Mouse (Mus musculus) MEL (cell line): ENCODE measurements around the gene Smchd1. TPM values are rescaled to one million over a fixed set of nuclear protein-coding genes. Genes with fewer than 3 reads are reported as not detected.
"Not testable (repeated sequence)": the region's sequence is repeated elsewhere in the genome, so short reads cannot be mapped to it uniquely, and the experiment has no call there.

Experiments used
- DNase-seq: peaks from one replicate; pipeline ENCODE4 v3.0.0; 2011; ENCODE audit warnings: low read depth, low spot score
- H3K27ac ChIP-seq: 2 replicates; pipeline ENCODE4 v1.5.1; 2012; ENCODE audit warnings: low read depth, mild to moderate bottlenecking, control low read depth, low read length, moderate library complexity; ENCODE audit not compliant: control insufficient read depth
- H3K27me3 ChIP-seq, 2 experiments: fragments of 150-350 bp in 1 of 2; sonication (generic) in 1 of 2; 2 replicates each; pipeline ENCODE4 v1.6.1; 2012; ENCODE audit warnings: low read length in 2 of 2, mild to moderate bottlenecking in 2 of 2, improper control_type of control experiment in 1 of 2, moderate library complexity in 1 of 2; ENCODE audit not compliant: insufficient read depth in 2 of 2, control insufficient read depth in 1 of 2
- H3K36me3 ChIP-seq, 2 experiments: 2 replicates each; pipeline ENCODE4 v1.6.1; 2012 to 2014; ENCODE audit warnings: low read length in 2 of 2, improper control_type of control experiment in 1 of 2, inconsistent platforms in 1 of 2, mild to moderate bottlenecking in 1 of 2; ENCODE audit not compliant: insufficient read depth in 2 of 2, control insufficient read depth in 1 of 2
- H3K4me1 ChIP-seq, 2 experiments: fragments of 150-350 bp in 1 of 2; sonication (generic) in 1 of 2; 2 replicates each; pipeline ENCODE4 v1.6.1; 2012; ENCODE audit warnings: low read length in 2 of 2, improper control_type of control experiment in 1 of 2, mild to moderate bottlenecking in 1 of 2; ENCODE audit not compliant: insufficient read depth in 2 of 2, control insufficient read depth in 1 of 2
- H3K4me3 ChIP-seq, 2 experiments: fragments of 150-350 bp in 1 of 2; sonication (generic) in 1 of 2; 2 replicates each; pipeline ENCODE4 v1.5.1; 2012; ENCODE audit warnings: low read depth in 2 of 2, low read length in 2 of 2, mild to moderate bottlenecking in 2 of 2, moderate library complexity in 2 of 2, control low read depth in 1 of 2, improper control_type of control experiment in 1 of 2; ENCODE audit not compliant: control insufficient read depth in 1 of 2, insufficient read depth in 1 of 2
- H3K79me2 ChIP-seq: 2 replicates; pipeline ENCODE4 v1.6.1; 2012; ENCODE audit warnings: mild to moderate bottlenecking, low read length, moderate library complexity; ENCODE audit not compliant: control insufficient read depth, poor library complexity, insufficient read depth
- H3K9ac ChIP-seq: 2 replicates; pipeline ENCODE4 v1.6.1; 2012; ENCODE audit warnings: low read depth, mild to moderate bottlenecking, control low read depth, low read length, moderate library complexity; ENCODE audit not compliant: control insufficient read depth, poor library complexity, severe bottlenecking
- H3K9me3 ChIP-seq: fragments of 150-350 bp; sonication (generic); replicated peaks from 2 replicates; pipeline ENCODE4 v1.6.1; 2012; ENCODE audit warnings: mild to moderate bottlenecking, low read length, improper control_type of control experiment, moderate library complexity; ENCODE audit not compliant: insufficient read depth
- BHLHE40 ChIP-seq: IDR thresholded peaks from 2 replicates; pipeline ENCODE4 v1.6.1; 2012; ENCODE audit warnings: low read depth, mild to moderate bottlenecking, inconsistent platforms, low read length, improper control_type of control experiment, borderline replicate concordance
- CHD1 ChIP-seq: IDR thresholded peaks from 2 replicates; pipeline ENCODE4 v1.6.1; 2012; ENCODE audit warnings: low read depth, mild to moderate bottlenecking, inconsistent platforms, low read length, improper control_type of control experiment
- CTCF ChIP-seq, 3 experiments: IDR thresholded peaks in 2 of 3; conservative IDR thresholded peaks in 1 of 3; 2 replicates each; pipeline ENCODE4 v1.5.1; 2011 to 2012; ENCODE audit warnings: low read length in 3 of 3, low read depth in 2 of 3, mild to moderate bottlenecking in 2 of 3, improper control_type of control experiment in 1 of 3, inconsistent platforms in 1 of 3, mixed read lengths in 1 of 3, moderate library complexity in 1 of 3; ENCODE audit not compliant: control insufficient read depth in 1 of 3, insufficient read depth in 1 of 3, poor library complexity in 1 of 3, severe bottlenecking in 1 of 3
- E2F4 ChIP-seq: IDR thresholded peaks from 2 replicates; pipeline ENCODE4 v1.6.1; 2011; ENCODE audit warnings: low read depth, low read length, improper control_type of control experiment, borderline replicate concordance
- EP300 ChIP-seq, 2 experiments: IDR thresholded peaks; 2 replicates each; pipeline ENCODE4 v1.6.1; 2011; ENCODE audit warnings: improper control_type of control experiment in 2 of 2, low read length in 2 of 2, low read depth in 1 of 2, mild to moderate bottlenecking in 1 of 2
- ETS1 ChIP-seq: IDR thresholded peaks from 2 replicates; pipeline ENCODE4 v1.6.1; 2012; ENCODE audit warnings: low read depth, mild to moderate bottlenecking, inconsistent platforms, low read length, improper control_type of control experiment, moderate library complexity
- GABPA ChIP-seq: IDR thresholded peaks from 2 replicates; pipeline ENCODE4 v1.6.1; 2012; ENCODE audit warnings: low read depth, mild to moderate bottlenecking, inconsistent platforms, low read length, improper control_type of control experiment, moderate library complexity
- GATA1 ChIP-seq: IDR thresholded peaks from 2 replicates; pipeline ENCODE4 v1.6.1; 2011; ENCODE audit warnings: low read depth, low read length, improper control_type of control experiment
- JUND ChIP-seq: IDR thresholded peaks from 2 replicates; pipeline ENCODE4 v1.6.1; 2011; ENCODE audit warnings: low read depth, mild to moderate bottlenecking, improper control_type of control experiment, low read length
- KAT2A ChIP-seq: conservative IDR thresholded peaks from 2 replicates; pipeline ENCODE4 v1.6.1; 2012; ENCODE audit warnings: low read depth, low read length, improper control_type of control experiment, inconsistent platforms
- MAFK ChIP-seq: IDR thresholded peaks from 2 replicates; pipeline ENCODE4 v1.6.1; 2011; ENCODE audit warnings: low read depth, mild to moderate bottlenecking, low read length, improper control_type of control experiment, borderline replicate concordance
- MEF2A ChIP-seq: IDR thresholded peaks from 2 replicates; pipeline ENCODE4 v1.6.1; 2014; ENCODE audit warnings: low read depth, mild to moderate bottlenecking, inconsistent platforms, low read length, improper control_type of control experiment; ENCODE audit not compliant: poor library complexity, insufficient replicate concordance, severe bottlenecking; ENCODE audit errors: extremely low read depth
- POLR2AphosphoS5 ChIP-seq: IDR thresholded peaks from 2 replicates; pipeline ENCODE4 v1.6.1; 2012; ENCODE audit warnings: low read depth, borderline replicate concordance, mild to moderate bottlenecking, inconsistent platforms, low read length, moderate library complexity, mixed read lengths
- SIN3A ChIP-seq: IDR thresholded peaks from 2 replicates; pipeline ENCODE4 v1.6.1; 2012; ENCODE audit warnings: low read length, improper control_type of control experiment, inconsistent platforms
- TAL1 ChIP-seq: IDR thresholded peaks from 2 replicates; pipeline ENCODE4 v1.6.1; 2012; ENCODE audit warnings: mild to moderate bottlenecking, inconsistent platforms, low read length, moderate library complexity, mixed read lengths
- UBTF ChIP-seq: IDR thresholded peaks from 2 replicates; pipeline ENCODE4 v1.6.1; 2012; ENCODE audit warnings: low read depth, mild to moderate bottlenecking, inconsistent platforms, low read length, improper control_type of control experiment, moderate library complexity, borderline replicate concordance; ENCODE audit not compliant: insufficient read depth
- USF1 ChIP-seq: IDR thresholded peaks from 2 replicates; pipeline ENCODE4 v1.6.1; 2014; ENCODE audit warnings: low read depth, mild to moderate bottlenecking, inconsistent platforms, low read length, improper control_type of control experiment, moderate library complexity
- polyA plus RNA-seq, 2 experiments: library from polyadenylated mRNA; stranded (reverse) in 1 of 2; unstranded in 1 of 2; fragments of >175 nt in 1 of 2; fragments of >200 nt in 1 of 2; gene quantifications; 2 replicates each; pipeline versions ENCODE4 v1.2.1 to v1.2.4; 2012; ENCODE audit warnings: low replicate concordance in 2 of 2, low read depth in 1 of 2; ENCODE audit not compliant: insufficient read length in 2 of 2, insufficient read depth in 1 of 2, missing spikeins in 1 of 2
- total RNA-seq: library from RNA; depleted of rRNA; stranded (reverse); fragments of 300-350 nt; gene quantifications from 2 replicates; pipeline ENCODE4 v1.2.3, GENCODE M21; 2012

Smchd1 gene
- total and polyA plus RNA-seq, 3 experiments = 43.6 to 164 (median 45.7) TPM

- not testable (repeated sequence) for H3K9me3 ChIP-seq, H3K79me2 ChIP-seq, DNase-seq, H3K27ac ChIP-seq, H3K4me3 ChIP-seq, H3K9ac ChIP-seq, H3K4me1 ChIP-seq, H3K27me3 ChIP-seq
- peak; percentile 85 for TF ChIP-seq MAFK
- peaks cover 12 to 14% of the 10 kb centered on the region in 2 experiments for H3K36me3 ChIP-seq
Observed at GRCm38 (mm10) chr17:71419448-71419847, 55.7 kb downstream of the Smchd1 start.

- Histone ChIP-seq H3K36me3 (peaks cover 12 to 31% of the 10 kb centered on the region in 2 experiments), H3K9ac (no peak overlapping the region)
Observed at GRCm38 (mm10) chr17:71417008-71417407, 58.1 kb downstream of the Smchd1 start.

GRCm38 (mm10) chr17:71387401-71387800 is 87.7 kb downstream of the Smchd1 start:
- H3K27ac ChIP-seq = no peak overlapping the region
- H3K36me3 ChIP-seq = peaks cover 0 to 28% of the 10 kb centered on the region in 2 experiments; a peak in 2 of 4 replicates
- H3K27me3 ChIP-seq = no peaks in the 10 kb centered on the region
- H3K4me1 ChIP-seq = no peaks in the 10 kb centered on the region
- no peaks in the 10 kb centered on the region for H3K9me3 ChIP-seq
- no peak overlapping the region for H3K9ac ChIP-seq
- H3K4me3 ChIP-seq = no peak overlapping the region
- H3K79me2 ChIP-seq = no peaks in the 10 kb centered on the region
- TF ChIP-seq JUND (no peak), USF1 (no peak), BHLHE40 (no peak), MEF2A (no peak), GABPA (no peak), POLR2AphosphoS5 (no peak), ETS1 (no peak), GATA1 (no peak), SIN3A (no peak), CTCF (IDR thresholded peaks at IDR 0.05 in 2 of 3, conservative IDR thresholded peaks at IDR 0.05 in 1 of 3; ENCODE audit: control insufficient read depth in 1 of 3, insufficient read depth in 1 of 3, low read depth in 2 of 3, low read length in 3 of 3, poor library complexity in 1 of 3, severe bottlenecking in 1 of 3) (no peak), MAFK (no peak), CHD1 (no peak)
- no peak for DNase-seq

More at GRCm38 (mm10) chr17:71417008-71417407, 58.1 kb downstream of the Smchd1 start:
- Histone ChIP-seq H3K27me3 (no peaks in the 10 kb centered on the region), H3K79me2 (0 out of 2 replicates have a peak, but pooled peaks cover 1% of the 10 kb centered on the region), H3K4me3 (no peak overlapping the region), H3K4me1 (peaks cover 0 to 6% of the 10 kb centered on the region in 2 experiments; a peak in 3 of 4 replicates), H3K27ac (peak overlapping the region; percentile 24; the same call in 1 of the 2 replicates), H3K9me3 (no peaks in the 10 kb centered on the region)
- peak; percentile 70 for DNase-seq
- TF ChIP-seq GATA1 (peak; percentile 59), ETS1 (no peak), EP300 (IDR thresholded peaks at IDR 0.05; ENCODE audit: low read depth in 1 of 2, low read length in 2 of 2) (peak; percentile 33 to 67; a peak in 3 of 4 replicates), TAL1 (peak; percentile 44), MEF2A (no peak), E2F4 (no peak), UBTF (no peak), KAT2A (no peak), POLR2AphosphoS5 (no peak)
